Mouse (Mus musculus): ENCODE results near the gene P2ry6. TPM values are rescaled to one million over a fixed set of nuclear protein-coding genes. Genes with fewer than 3 reads are reported as not detected.

The P2ry6 gene
- polyA plus RNA-seq, 1 experiment from 2014 or later, result 8.0 TPM

DNA sequence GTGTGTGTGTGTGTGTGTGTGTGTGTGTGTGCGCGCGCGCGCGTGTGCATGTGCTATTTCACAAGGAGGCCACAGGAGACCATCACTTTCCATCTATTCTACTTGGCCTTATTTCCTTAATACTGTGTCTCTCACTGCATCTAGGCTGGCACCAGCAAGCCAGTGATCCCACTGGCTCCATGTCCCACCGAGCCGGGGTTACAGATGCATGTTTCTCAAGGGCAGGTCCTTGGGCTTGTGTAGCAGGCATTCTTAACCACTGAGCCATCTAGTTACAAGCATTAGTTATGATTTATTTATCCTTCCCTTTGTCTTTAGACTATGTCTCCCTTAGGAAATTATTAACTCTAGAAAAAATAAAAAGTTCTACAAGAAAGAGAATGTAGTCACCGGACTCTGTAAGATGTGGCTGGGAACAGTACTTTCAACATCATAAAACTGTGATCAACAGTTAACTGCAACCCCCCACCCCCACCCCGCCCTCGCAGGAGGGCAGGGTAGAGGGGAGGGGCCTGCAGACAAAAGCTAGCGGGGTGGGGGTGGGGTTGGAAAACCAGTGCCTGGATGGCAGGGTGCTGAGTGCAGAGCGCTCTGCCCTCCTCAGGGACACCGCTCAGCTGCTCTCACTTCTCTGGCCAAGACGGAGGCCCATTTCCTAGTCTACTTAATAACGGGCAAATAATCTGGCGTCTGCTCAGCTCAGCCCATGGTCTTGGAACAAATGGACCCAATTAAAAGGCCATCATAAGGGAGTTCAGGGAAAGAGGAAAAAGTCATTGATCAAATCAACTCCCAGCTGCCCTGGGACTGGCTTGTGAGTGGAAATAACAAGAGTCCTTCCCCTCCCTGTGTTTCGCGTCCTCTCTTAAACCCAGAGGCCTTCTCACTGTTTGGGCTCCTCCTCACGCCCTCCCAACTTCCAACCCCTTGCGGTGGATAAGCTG, 10.3 kb upstream of the P2ry6 start:
- 35% methylated on average over 21 of the region's 21 CpGs for WGBS
- no peak overlapping the region for H3K4me3 ChIP-seq (replicated peaks)
- ATAC-seq (ENCODE audit: insufficient read depth, low FRiP score, low read depth), result peak; percentile 74
- H3K4me1 ChIP-seq, result peaks cover 15% of the 10 kb centered on the region
- H3K9ac ChIP-seq, result no peak overlapping the region
- H3K36me3 ChIP-seq, result no peaks in the 10 kb centered on the region
- no peaks in the 10 kb centered on the region for H3K9me3 ChIP-seq
- peak overlapping the region; percentile 59 for H3K27ac ChIP-seq
- no peaks in the 10 kb centered on the region for H3K27me3 ChIP-seq (replicated peaks)
- H3K4me2 ChIP-seq, result peak overlapping the region; percentile 25

DNA sequence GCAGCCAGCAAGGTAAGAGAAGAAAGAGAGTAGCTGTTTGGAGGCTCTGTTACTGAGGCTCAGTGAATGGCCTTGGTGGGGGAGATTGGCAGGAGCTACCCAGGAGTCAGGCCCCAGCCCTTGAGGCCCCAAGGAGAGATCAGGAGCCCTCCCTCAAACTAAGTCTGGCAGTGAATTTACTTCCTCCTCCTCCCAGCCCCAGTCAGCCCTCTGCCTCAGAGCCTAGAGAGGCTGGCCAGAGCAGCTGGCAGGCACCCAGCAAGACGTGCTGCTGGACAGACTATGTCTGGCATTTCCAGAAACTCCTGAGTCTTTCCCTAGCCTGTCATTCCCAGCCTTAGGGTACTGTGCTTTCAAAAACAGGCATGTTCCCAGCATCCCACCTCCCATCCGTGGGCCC, 4.7 kb upstream of the P2ry6 start:
- H3K27me3 ChIP-seq (replicated peaks), result 0 out of 2 replicates have a peak, but pooled peaks cover 3% of the 10 kb centered on the region
- H3K9ac ChIP-seq, result no peak overlapping the region
- no peaks in the 10 kb centered on the region for H3K36me3 ChIP-seq
- 15% methylated on average over 2 of the region's 2 CpGs for WGBS
- no peak overlapping the region for H3K4me3 ChIP-seq (replicated peaks)
- H3K27ac ChIP-seq, result peak overlapping the region; percentile 23; the same call in 1 of the 2 replicates
- H3K4me2 ChIP-seq, result no peak overlapping the region
- peak; percentile 76 for ATAC-seq (ENCODE audit: insufficient read depth, low FRiP score, low read depth)
- H3K9me3 ChIP-seq, result no peaks in the 10 kb centered on the region
- H3K4me1 ChIP-seq, result peaks cover 20% of the 10 kb centered on the region

DNA sequence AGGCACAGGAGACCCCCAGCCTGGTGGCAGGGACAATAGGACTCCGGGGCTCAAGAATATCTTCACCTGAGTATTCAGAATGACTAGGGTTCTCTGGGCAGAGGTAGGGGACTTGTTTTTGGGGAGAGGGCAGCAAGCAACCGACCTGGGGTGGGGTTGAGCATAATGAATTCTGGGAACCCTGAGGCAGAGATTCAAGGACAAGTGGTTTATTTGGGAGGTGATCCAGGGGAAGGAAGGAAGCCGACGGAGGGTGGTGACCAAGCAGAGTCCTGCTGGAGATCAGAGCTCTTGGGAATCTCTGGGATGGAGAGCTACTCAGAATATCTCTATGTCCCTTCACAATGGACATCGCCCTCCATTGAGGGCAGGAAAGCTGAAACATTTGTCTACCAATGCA, 3.7 kb upstream of the P2ry6 start:
- 89% methylated on average over 5 of the region's 5 CpGs for WGBS
- no peak overlapping the region for H3K9ac ChIP-seq
- H3K27ac ChIP-seq, result no peak overlapping the region
- H3K27me3 ChIP-seq (replicated peaks), result 0 out of 2 replicates have a peak, but pooled peaks cover 5% of the 10 kb centered on the region
- no peak overlapping the region for H3K4me3 ChIP-seq (replicated peaks)
- no peaks in the 10 kb centered on the region for H3K36me3 ChIP-seq
- no peak overlapping the region for H3K4me2 ChIP-seq
- no peaks in the 10 kb centered on the region for H3K9me3 ChIP-seq
- H3K4me1 ChIP-seq, result peaks cover 25% of the 10 kb centered on the region
- no peak for ATAC-seq (ENCODE audit: insufficient read depth, low FRiP score, low read depth)

DNA sequence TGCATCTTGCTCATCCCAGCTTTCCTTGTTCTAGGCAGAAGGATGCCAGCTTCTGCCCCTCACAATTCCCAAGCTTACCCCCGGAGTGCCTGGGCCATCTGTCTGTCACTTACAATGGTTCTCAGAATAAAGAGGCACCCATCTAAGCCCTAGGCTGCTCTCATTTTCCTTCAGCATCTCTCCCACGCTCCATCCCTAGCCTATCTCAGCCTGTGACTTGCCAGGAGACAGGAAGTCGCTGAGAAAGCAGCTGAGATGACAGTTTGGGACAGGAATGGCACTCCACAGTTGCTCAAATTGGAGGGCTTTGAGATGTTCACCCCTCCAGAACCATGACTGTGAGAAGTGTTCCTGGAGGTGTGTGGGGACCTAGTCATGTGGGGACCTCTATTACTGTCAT, 1.6 kb downstream of the P2ry6 start:
- Histone ChIP-seq H3K4me2 (no peak overlapping the region), H3K27ac (no peak overlapping the region), H3K9ac (no peak overlapping the region), H3K4me1 (peaks cover 13% of the 10 kb centered on the region), H3K36me3 (no peaks in the 10 kb centered on the region), H3K27me3 (replicated peaks) (0 out of 2 replicates have a peak, but pooled peaks cover 5% of the 10 kb centered on the region), H3K9me3 (no peaks in the 10 kb centered on the region), H3K4me3 (replicated peaks) (no peak overlapping the region)
- 51% methylated on average over 3 of the region's 3 CpGs for WGBS
- ATAC-seq (ENCODE audit: insufficient read depth, low FRiP score, low read depth), result no peak

DNA sequence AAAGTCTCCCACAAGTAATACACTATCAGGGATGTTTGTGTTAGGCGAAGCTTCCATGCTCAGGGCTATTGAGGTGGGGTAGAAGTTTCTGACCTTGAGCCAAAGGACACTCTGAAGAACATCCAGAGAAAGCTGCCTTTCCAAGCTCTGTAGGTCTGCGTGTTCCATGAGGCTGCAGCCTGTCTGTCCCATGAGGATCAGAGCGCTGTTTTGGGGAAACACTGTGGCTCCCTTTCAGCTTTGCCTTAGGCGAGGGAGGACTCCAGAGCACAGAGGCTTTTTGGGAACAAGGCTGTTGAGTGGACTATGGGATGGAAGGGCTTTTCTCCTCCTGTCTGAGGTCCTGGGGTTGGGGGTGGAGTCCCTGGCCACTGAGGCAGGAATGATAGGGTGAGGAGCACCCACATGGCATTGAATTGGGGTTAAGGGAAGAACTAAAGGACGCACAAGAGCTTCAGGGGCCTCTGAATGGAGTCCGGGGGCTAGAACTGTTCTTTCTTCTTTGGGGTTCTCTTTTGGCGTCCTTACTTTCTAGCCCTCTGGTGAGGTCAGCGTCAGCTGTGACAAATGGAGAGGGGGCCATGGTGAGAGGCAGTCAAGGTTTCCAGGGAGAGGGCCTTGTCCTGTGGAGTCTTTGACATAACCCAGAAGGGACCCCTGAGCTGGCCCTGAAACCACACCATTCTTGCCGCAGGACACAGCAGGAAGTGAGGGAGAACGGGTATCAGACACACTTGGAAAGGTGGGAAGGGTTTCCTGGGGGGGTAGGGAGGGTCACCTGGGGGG, 5.4 kb downstream of the P2ry6 start:
- 75% methylated on average over 10 of the region's 10 CpGs for WGBS
- no peak overlapping the region for H3K27ac ChIP-seq
- peaks cover 4% of the 10 kb centered on the region for H3K4me1 ChIP-seq
- no peak overlapping the region for H3K4me2 ChIP-seq
- no peak for ATAC-seq (ENCODE audit: insufficient read depth, low FRiP score, low read depth)
- 0 out of 2 replicates have a peak, but pooled peaks cover under 1% of the 10 kb centered on the region for H3K27me3 ChIP-seq (replicated peaks)
- H3K4me3 ChIP-seq (replicated peaks), result no peak overlapping the region
- no peak overlapping the region for H3K9ac ChIP-seq
- no peaks in the 10 kb centered on the region for H3K36me3 ChIP-seq
- H3K9me3 ChIP-seq, result no peaks in the 10 kb centered on the region

DNA sequence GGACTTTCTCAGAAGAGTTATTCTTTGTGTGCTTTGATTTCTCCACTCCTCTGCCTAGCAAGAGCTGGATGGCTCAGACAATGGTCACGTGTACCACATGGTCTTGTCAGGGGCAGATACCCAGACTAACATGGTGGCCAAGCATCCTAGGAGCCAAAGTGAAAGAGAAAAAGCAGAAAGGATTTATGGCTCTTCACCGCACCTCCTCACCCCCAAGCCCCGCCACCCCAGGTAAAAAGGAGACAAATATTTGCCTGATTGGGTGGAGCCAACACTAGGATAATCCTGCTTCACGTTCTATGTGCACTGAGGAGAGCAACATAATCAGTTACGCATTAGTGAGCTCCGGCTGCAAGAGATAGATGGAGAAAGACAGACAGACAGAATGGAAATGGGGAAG, 6.1 kb downstream of the P2ry6 start:
- no peaks in the 10 kb centered on the region for H3K4me1 ChIP-seq
- no peaks in the 10 kb centered on the region for H3K9me3 ChIP-seq
- H3K4me2 ChIP-seq, result no peak overlapping the region
- no peak overlapping the region for H3K27ac ChIP-seq
- H3K27me3 ChIP-seq (replicated peaks), result no peaks in the 10 kb centered on the region
- H3K9ac ChIP-seq, result no peak overlapping the region
- no peaks in the 10 kb centered on the region for H3K36me3 ChIP-seq
- H3K4me3 ChIP-seq (replicated peaks), result no peak overlapping the region
- WGBS, result 62% methylated on average over 6 of the region's 6 CpGs
- ATAC-seq (ENCODE audit: insufficient read depth, low FRiP score, low read depth), result no peak

DNA sequence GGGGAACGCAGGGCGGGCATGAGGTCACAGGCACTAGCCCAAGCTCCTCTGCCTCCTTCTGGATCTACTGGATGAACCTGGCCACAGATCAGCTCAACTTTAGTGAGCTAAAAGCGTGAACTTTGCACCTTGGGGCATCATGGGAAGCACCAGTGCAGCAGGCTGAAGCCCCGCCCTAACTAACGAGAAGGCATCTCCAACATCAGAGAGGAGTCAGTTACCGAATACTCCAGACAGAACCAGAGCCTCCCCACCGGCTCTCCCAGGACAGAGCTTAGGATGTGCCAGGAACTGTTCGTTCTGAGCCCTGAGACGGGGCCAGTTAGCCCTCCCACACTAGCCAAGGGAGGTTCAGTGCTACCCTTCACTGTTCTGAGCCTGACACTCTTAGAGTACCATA, 6.6 kb downstream of the P2ry6 start:
- no peak for ATAC-seq (ENCODE audit: insufficient read depth, low FRiP score, low read depth)
- Histone ChIP-seq H3K27ac (no peak overlapping the region), H3K4me1 (no peaks in the 10 kb centered on the region), H3K4me3 (replicated peaks) (no peak overlapping the region), H3K27me3 (replicated peaks) (no peaks in the 10 kb centered on the region), H3K4me2 (no peak overlapping the region), H3K36me3 (no peaks in the 10 kb centered on the region), H3K9ac (no peak overlapping the region), H3K9me3 (no peaks in the 10 kb centered on the region)
- WGBS, result 68% methylated on average over 9 of the region's 9 CpGs

DNA sequence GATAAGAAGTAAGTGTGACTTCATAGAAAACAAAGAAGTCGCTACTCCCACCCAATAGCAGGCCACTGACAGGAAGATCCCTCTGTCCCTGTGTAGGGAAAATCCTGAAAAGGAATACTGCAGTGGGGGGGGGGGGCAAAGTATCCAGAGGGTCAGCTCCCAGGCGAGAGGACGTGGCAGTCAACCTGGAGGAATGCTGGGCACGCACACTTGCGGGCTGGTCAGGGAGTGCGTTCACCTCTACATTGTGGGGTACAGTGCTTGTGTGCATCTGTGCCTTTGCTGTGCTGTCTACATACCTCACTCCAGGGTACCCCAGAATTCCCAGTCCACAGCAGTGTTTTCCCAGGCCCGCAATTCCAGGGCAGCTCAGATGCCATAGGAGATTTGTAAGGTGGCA, 8.4 kb downstream of the P2ry6 start:
- Histone ChIP-seq H3K4me1 (no peaks in the 10 kb centered on the region), H3K27ac (no peak overlapping the region), H3K27me3 (replicated peaks) (no peaks in the 10 kb centered on the region), H3K4me2 (no peak overlapping the region), H3K36me3 (no peaks in the 10 kb centered on the region), H3K9ac (no peak overlapping the region), H3K9me3 (no peaks in the 10 kb centered on the region), H3K4me3 (replicated peaks) (no peak overlapping the region)
- WGBS, result 90% methylated on average over 7 of the region's 7 CpGs
- no peak for ATAC-seq (ENCODE audit: insufficient read depth, low FRiP score, low read depth)

DNA sequence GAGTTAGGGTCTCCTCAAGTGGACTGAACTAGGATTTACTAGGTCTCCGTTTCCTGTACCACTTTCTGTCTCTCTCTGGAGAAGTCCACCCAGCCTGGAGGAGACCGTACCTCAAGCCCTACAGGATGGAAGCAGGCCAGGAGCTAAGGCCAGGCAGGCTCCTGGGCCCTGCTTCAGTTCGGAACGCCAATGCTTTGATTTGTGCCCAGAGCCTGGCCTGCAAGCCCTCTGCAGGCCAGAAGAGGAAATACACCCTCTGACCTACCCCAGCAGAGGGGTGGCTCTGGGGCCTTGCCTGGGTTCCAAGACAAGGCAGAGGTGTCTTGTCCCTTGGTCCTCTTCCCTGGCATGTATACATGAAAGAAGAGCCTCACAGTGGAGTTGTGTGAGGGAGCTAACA, 9.4 kb downstream of the P2ry6 start:
- ATAC-seq (ENCODE audit: insufficient read depth, low FRiP score, low read depth), result no peak
- H3K4me3 ChIP-seq (replicated peaks), result no peak overlapping the region
- H3K9ac ChIP-seq, result no peak overlapping the region
- H3K36me3 ChIP-seq, result no peaks in the 10 kb centered on the region
- H3K27me3 ChIP-seq (replicated peaks), result no peaks in the 10 kb centered on the region
- H3K27ac ChIP-seq, result no peak overlapping the region
- H3K4me2 ChIP-seq, result no peak overlapping the region
- no peaks in the 10 kb centered on the region for H3K4me1 ChIP-seq
- H3K9me3 ChIP-seq, result no peaks in the 10 kb centered on the region
- 26% methylated on average over 4 of the region's 4 CpGs for WGBS

DNA sequence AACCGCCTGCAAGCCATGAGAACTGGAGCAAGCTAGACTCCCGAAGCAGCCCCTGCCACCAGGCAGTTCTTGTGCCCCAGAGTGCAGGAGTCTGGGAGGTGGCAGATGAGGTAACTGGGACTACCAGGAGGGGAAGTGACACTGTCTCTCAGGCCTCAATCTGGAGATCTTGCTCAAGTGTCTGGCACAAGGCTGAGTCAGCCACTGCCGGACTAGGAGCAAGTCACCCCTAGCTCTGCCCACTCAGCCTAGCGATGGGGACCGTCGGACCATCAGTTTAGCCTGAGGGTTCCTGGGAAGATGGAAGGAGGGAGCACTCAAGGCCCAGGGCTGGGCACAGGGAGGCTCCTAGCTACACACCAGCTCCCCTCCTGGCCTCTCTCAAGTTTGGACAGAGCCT, 10.2 kb downstream of the P2ry6 start:
- no peak overlapping the region for H3K9ac ChIP-seq
- no peaks in the 10 kb centered on the region for H3K36me3 ChIP-seq
- H3K27ac ChIP-seq, result no peak overlapping the region
- 68% methylated on average over 6 of the region's 6 CpGs for WGBS
- H3K27me3 ChIP-seq (replicated peaks), result no peaks in the 10 kb centered on the region
- H3K4me2 ChIP-seq, result no peak overlapping the region
- no peaks in the 10 kb centered on the region for H3K9me3 ChIP-seq
- H3K4me1 ChIP-seq, result no peaks in the 10 kb centered on the region
- ATAC-seq (ENCODE audit: insufficient read depth, low FRiP score, low read depth), result no peak
- H3K4me3 ChIP-seq (replicated peaks), result no peak overlapping the region

DNA sequence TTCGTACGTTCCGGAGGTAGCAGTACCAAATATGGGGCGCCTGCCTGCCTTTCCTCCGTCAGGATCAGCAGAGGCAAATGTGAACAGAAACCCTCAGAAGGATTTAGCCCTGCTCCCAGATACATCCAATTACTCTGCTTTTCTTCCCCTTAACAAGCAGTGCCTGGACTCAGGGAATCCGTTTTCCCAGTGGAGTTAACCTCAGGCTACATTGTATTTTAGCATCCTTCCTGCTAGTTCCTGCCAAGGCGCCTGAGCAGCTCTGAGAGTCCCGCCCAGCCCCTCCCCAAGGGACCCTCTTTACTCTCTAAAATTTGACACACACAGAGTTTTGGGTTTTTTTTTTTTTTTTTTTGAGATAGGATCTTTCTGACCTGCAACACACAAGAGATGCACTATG, 11.1 kb downstream of the P2ry6 start:
- no peak for ATAC-seq (ENCODE audit: insufficient read depth, low FRiP score, low read depth)
- WGBS, result 63% methylated on average over 8 of the region's 8 CpGs
- no peaks in the 10 kb centered on the region for H3K36me3 ChIP-seq
- H3K4me3 ChIP-seq (replicated peaks), result no peak overlapping the region
- no peak overlapping the region for H3K4me2 ChIP-seq
- H3K9ac ChIP-seq, result no peak overlapping the region
- no peaks in the 10 kb centered on the region for H3K4me1 ChIP-seq
- no peaks in the 10 kb centered on the region for H3K9me3 ChIP-seq
- H3K27ac ChIP-seq, result no peak overlapping the region
- no peaks in the 10 kb centered on the region for H3K27me3 ChIP-seq (replicated peaks)

DNA sequence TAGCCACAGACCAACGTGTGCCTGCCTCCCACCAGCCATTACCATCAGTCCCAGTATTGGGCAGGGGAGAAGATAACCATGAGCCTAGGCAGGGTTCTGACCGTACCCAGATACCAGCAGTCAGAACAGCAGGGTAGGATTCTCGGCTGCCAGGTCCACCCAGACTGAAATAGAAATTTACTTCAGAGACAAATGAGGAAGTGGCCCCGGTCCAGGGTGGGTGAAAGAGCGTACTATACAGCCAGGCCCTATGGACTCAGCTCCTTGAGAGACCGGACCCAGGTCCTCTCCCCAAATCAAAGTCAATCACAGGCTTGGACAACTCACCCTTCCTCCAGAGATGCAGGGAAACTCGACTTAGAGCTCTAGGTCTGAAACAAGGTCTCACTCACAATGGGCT, 13.3 kb downstream of the P2ry6 start:
- no peak for ATAC-seq (ENCODE audit: insufficient read depth, low FRiP score, low read depth)
- Histone ChIP-seq H3K4me3 (replicated peaks) (no peak overlapping the region), H3K27ac (no peak overlapping the region), H3K36me3 (no peaks in the 10 kb centered on the region), H3K9me3 (no peaks in the 10 kb centered on the region), H3K9ac (no peak overlapping the region), H3K4me1 (no peaks in the 10 kb centered on the region), H3K27me3 (replicated peaks) (no peaks in the 10 kb centered on the region), H3K4me2 (no peak overlapping the region)
- WGBS, result 78% methylated on average over 7 of the region's 7 CpGs

Data from stomach, embryonic 15.5 days (tissue).